Mouse (Mus musculus) MEL (cell line): ENCODE data around the gene Nudt17. TPM values are rescaled to one million over a fixed set of nuclear protein-coding genes. Genes with fewer than 3 reads are reported as not detected.

ENCODE experiments used
- DNase-seq: peaks from one replicate; pipeline ENCODE4 v3.0.0; 2011; ENCODE audit warnings: low read depth, low spot score
- H3K27ac ChIP-seq: 2 replicates; pipeline ENCODE4 v1.5.1; 2012; ENCODE audit warnings: low read depth, mild to moderate bottlenecking, control low read depth, low read length, moderate library complexity; ENCODE audit not compliant: control insufficient read depth
- H3K27me3 ChIP-seq, 2 experiments: fragments of 150-350 bp in 1 of 2; sonication (generic) in 1 of 2; 2 replicates each; pipeline ENCODE4 v1.6.1; 2012; ENCODE audit warnings: low read length in 2 of 2, mild to moderate bottlenecking in 2 of 2, improper control_type of control experiment in 1 of 2, moderate library complexity in 1 of 2; ENCODE audit not compliant: insufficient read depth in 2 of 2, control insufficient read depth in 1 of 2
- H3K36me3 ChIP-seq, 2 experiments: 2 replicates each; pipeline ENCODE4 v1.6.1; 2012 to 2014; ENCODE audit warnings: low read length in 2 of 2, improper control_type of control experiment in 1 of 2, inconsistent platforms in 1 of 2, mild to moderate bottlenecking in 1 of 2; ENCODE audit not compliant: insufficient read depth in 2 of 2, control insufficient read depth in 1 of 2
- H3K4me1 ChIP-seq, 2 experiments: fragments of 150-350 bp in 1 of 2; sonication (generic) in 1 of 2; 2 replicates each; pipeline ENCODE4 v1.6.1; 2012; ENCODE audit warnings: low read length in 2 of 2, improper control_type of control experiment in 1 of 2, mild to moderate bottlenecking in 1 of 2; ENCODE audit not compliant: insufficient read depth in 2 of 2, control insufficient read depth in 1 of 2
- H3K4me3 ChIP-seq, 2 experiments: fragments of 150-350 bp in 1 of 2; sonication (generic) in 1 of 2; 2 replicates each; pipeline ENCODE4 v1.5.1; 2012; ENCODE audit warnings: low read depth in 2 of 2, low read length in 2 of 2, mild to moderate bottlenecking in 2 of 2, moderate library complexity in 2 of 2, control low read depth in 1 of 2, improper control_type of control experiment in 1 of 2; ENCODE audit not compliant: control insufficient read depth in 1 of 2, insufficient read depth in 1 of 2
- H3K79me2 ChIP-seq: 2 replicates; pipeline ENCODE4 v1.6.1; 2012; ENCODE audit warnings: mild to moderate bottlenecking, low read length, moderate library complexity; ENCODE audit not compliant: control insufficient read depth, poor library complexity, insufficient read depth
- H3K9ac ChIP-seq: 2 replicates; pipeline ENCODE4 v1.6.1; 2012; ENCODE audit warnings: low read depth, mild to moderate bottlenecking, control low read depth, low read length, moderate library complexity; ENCODE audit not compliant: control insufficient read depth, poor library complexity, severe bottlenecking
- H3K9me3 ChIP-seq: fragments of 150-350 bp; sonication (generic); replicated peaks from 2 replicates; pipeline ENCODE4 v1.6.1; 2012; ENCODE audit warnings: mild to moderate bottlenecking, low read length, improper control_type of control experiment, moderate library complexity; ENCODE audit not compliant: insufficient read depth
- E2F4 ChIP-seq: IDR thresholded peaks from 2 replicates; pipeline ENCODE4 v1.6.1; 2011; ENCODE audit warnings: low read depth, low read length, improper control_type of control experiment, borderline replicate concordance
- MAFK ChIP-seq: IDR thresholded peaks from 2 replicates; pipeline ENCODE4 v1.6.1; 2011; ENCODE audit warnings: low read depth, mild to moderate bottlenecking, low read length, improper control_type of control experiment, borderline replicate concordance
- MAX ChIP-seq: IDR thresholded peaks from 2 replicates; pipeline ENCODE4 v1.6.1; 2011; ENCODE audit warnings: low read length, improper control_type of control experiment
- MEF2A ChIP-seq: IDR thresholded peaks from 2 replicates; pipeline ENCODE4 v1.6.1; 2014; ENCODE audit warnings: low read depth, mild to moderate bottlenecking, inconsistent platforms, low read length, improper control_type of control experiment; ENCODE audit not compliant: poor library complexity, insufficient replicate concordance, severe bottlenecking; ENCODE audit errors: extremely low read depth
- MXI1 ChIP-seq: IDR thresholded peaks from 2 replicates; pipeline ENCODE4 v1.6.1; 2011; ENCODE audit warnings: mild to moderate bottlenecking, low read depth, low read length, improper control_type of control experiment
- MYC ChIP-seq: IDR thresholded peaks from 2 replicates; pipeline ENCODE4 v1.6.1; 2011; ENCODE audit warnings: low read depth, mild to moderate bottlenecking, low read length, improper control_type of control experiment, moderate library complexity
- POLR2AphosphoS2 ChIP-seq: IDR thresholded peaks from 2 replicates; pipeline ENCODE4 v1.6.1; 2011; ENCODE audit warnings: low read length, improper control_type of control experiment
- POLR2AphosphoS5 ChIP-seq: IDR thresholded peaks from 2 replicates; pipeline ENCODE4 v1.6.1; 2012; ENCODE audit warnings: low read depth, borderline replicate concordance, mild to moderate bottlenecking, inconsistent platforms, low read length, moderate library complexity, mixed read lengths
- RCOR1 ChIP-seq: IDR thresholded peaks from 2 replicates; pipeline ENCODE4 v1.6.1; 2012; ENCODE audit warnings: low read depth, mild to moderate bottlenecking, inconsistent platforms, low read length, improper control_type of control experiment
- USF2 ChIP-seq, 2 experiments: IDR thresholded peaks; 2 replicates each; pipeline ENCODE4 v1.6.1; 2011 to 2012; ENCODE audit warnings: improper control_type of control experiment in 2 of 2, low read length in 2 of 2, borderline replicate concordance in 1 of 2, inconsistent platforms in 1 of 2, low read depth in 1 of 2, mild to moderate bottlenecking in 1 of 2; ENCODE audit not compliant: insufficient read depth in 1 of 2
- ZMIZ1 ChIP-seq: IDR thresholded peaks from 2 replicates; pipeline ENCODE4 v1.6.1; 2012; ENCODE audit warnings: low read depth, mild to moderate bottlenecking, inconsistent platforms, low read length, improper control_type of control experiment, moderate library complexity
- ZNF384 ChIP-seq: IDR thresholded peaks from 2 replicates; pipeline ENCODE4 v1.6.1; 2012; ENCODE audit warnings: low read depth, mild to moderate bottlenecking, inconsistent platforms, low read length, improper control_type of control experiment
- polyA plus RNA-seq, 2 experiments: library from polyadenylated mRNA; stranded (reverse) in 1 of 2; unstranded in 1 of 2; fragments of >175 nt in 1 of 2; fragments of >200 nt in 1 of 2; gene quantifications; 2 replicates each; pipeline versions ENCODE4 v1.2.1 to v1.2.4; 2012; ENCODE audit warnings: low replicate concordance in 2 of 2, low read depth in 1 of 2; ENCODE audit not compliant: insufficient read length in 2 of 2, insufficient read depth in 1 of 2, missing spikeins in 1 of 2
- total RNA-seq: library from RNA; depleted of rRNA; stranded (reverse); fragments of 300-350 nt; gene quantifications from 2 replicates; pipeline ENCODE4 v1.2.3, GENCODE M21; 2012; rRNA removed

Nudt17 gene
- total and polyA plus RNA-seq, 3 experiments, result 2.7 to 6.5 TPM; not detected in 1

GRCm38 (mm10) chr3:96662731-96663316, 45.5 kb downstream of the Nudt17 start:
- Histone ChIP-seq H3K27ac (no peak overlapping the region), H3K4me1 (peaks cover 0 to 14% of the 10 kb centered on the region in 2 experiments; a peak in 2 of 4 replicates), H3K79me2 (no peaks in the 10 kb centered on the region), H3K9ac (no peak overlapping the region), H3K36me3 (no peaks in the 10 kb centered on the region), H3K9me3 (no peaks in the 10 kb centered on the region), H3K4me3 (no peak overlapping the region), H3K27me3 (no peaks in the 10 kb centered on the region)
- DNase-seq, result no peak
- no peak for TF ChIP-seq ZMIZ1
- no peak for TF ChIP-seq POLR2AphosphoS5
- TF ChIP-seq USF2 (IDR thresholded peaks at IDR 0.05; ENCODE audit: borderline replicate concordance in 1 of 2, insufficient read depth in 1 of 2, low read depth in 1 of 2, low read length in 2 of 2), result no peak
- no peak for TF ChIP-seq POLR2AphosphoS2
- no peak for TF ChIP-seq MEF2A
- TF ChIP-seq RCOR1, result no peak
- TF ChIP-seq ZNF384, result no peak
- TF ChIP-seq MXI1, result no peak
- no peak for TF ChIP-seq MAX
- TF ChIP-seq E2F4, result no peak

- no peaks in the 10 kb centered on the region for H3K27me3 ChIP-seq
- DNase-seq, result peak; percentile 81
- H3K9ac ChIP-seq, result no peak overlapping the region
- TF ChIP-seq MAFK (no peak), MAX (0 out of 2 replicates have a peak, but pooled peaks have one; percentile 29), MYC (peak; percentile 41; the same call in 1 of the 2 replicates)
- no peaks in the 10 kb centered on the region for H3K36me3 ChIP-seq
- no peaks in the 10 kb centered on the region for H3K79me2 ChIP-seq
- H3K27ac ChIP-seq, result peak overlapping the region; percentile 5; the same call in 1 of the 2 replicates
- peaks cover 0 to 14% of the 10 kb centered on the region in 2 experiments; a peak in 2 of 4 replicates for H3K4me1 ChIP-seq
- H3K4me3 ChIP-seq, result no peak overlapping the region
- H3K9me3 ChIP-seq, result no peaks in the 10 kb centered on the region
These were observed 47.5 kb downstream of the Nudt17 start for GRCm38 (mm10) chr3:96660901-96661300.

Other genes starting within 250 kb of the Nudt17 start
- not detected in 2 replicates for gene Hfe2, start 183.4 kb downstream of the Nudt17 start, total RNA-seq
- gene Hfe2, start 183.4 kb downstream of the Nudt17 start, polyA plus RNA-seq, result not detected
- gene Txnip, start 150.6 kb downstream of the Nudt17 start, total RNA-seq, result 183 and 191 TPM in 2 replicates
- gene Txnip, start 150.6 kb downstream of the Nudt17 start, polyA plus RNA-seq, result 1,000 to 10,000 TPM in 1 of 2 experiments, 100 to 1,000 TPM in 1; 237 to 1,680 TPM
- gene Gm16253, start 131.6 kb downstream of the Nudt17 start, total RNA-seq, result not detected in 2 replicates
- 1 to 10 TPM in 1 of 2 experiments, not detected in 1; 1.4 TPM for gene Gm16253, start 131.6 kb downstream of the Nudt17 start, polyA plus RNA-seq
- gene Polr3gl, start 114.4 kb downstream of the Nudt17 start, total RNA-seq, result 26.4 and 31.1 TPM in 2 replicates
- 10 to 100 TPM in 1 of 2 experiments, not detected in 1; 39.8 TPM for gene Polr3gl, start 114.4 kb downstream of the Nudt17 start, polyA plus RNA-seq
- gene Ankrd34a, start 111.9 kb downstream of the Nudt17 start, total RNA-seq, result 0.15 and 0.16 TPM in 2 replicates
- under 1 TPM in 1 of 2 experiments, not detected in 1; 0.78 TPM for gene Ankrd34a, start 111.9 kb downstream of the Nudt17 start, polyA plus RNA-seq
- 5.4 and 6.1 TPM in 2 replicates for gene Lix1l, start 107.4 kb downstream of the Nudt17 start, total RNA-seq
- gene Lix1l, start 107.4 kb downstream of the Nudt17 start, polyA plus RNA-seq, result 10 to 100 TPM in 1 of 2 experiments, not detected in 1; 17.0 TPM
- 214 and 231 TPM in 2 replicates for gene Rbm8a, start 78.6 kb downstream of the Nudt17 start, total RNA-seq
- 100 to 1,000 TPM in 1 of 2 experiments, not detected in 1; 363 TPM for gene Rbm8a, start 78.6 kb downstream of the Nudt17 start, polyA plus RNA-seq
- gene Pex11b, start 73.2 kb downstream of the Nudt17 start, total RNA-seq, result 33.8 and 38.2 TPM in 2 replicates
- gene Pex11b, start 73.2 kb downstream of the Nudt17 start, polyA plus RNA-seq, result 10 to 100 TPM in 1 of 2 experiments, not detected in 1; 82.8 TPM
- 0.16 and 0.19 TPM in 2 replicates for gene Gm42957, start 73.1 kb downstream of the Nudt17 start, total RNA-seq
- gene Gm42957, start 73.1 kb downstream of the Nudt17 start, polyA plus RNA-seq, result under 1 TPM in 1 of 2 experiments, not detected in 1; 0.06 TPM
- gene Itga10, start 63.0 kb downstream of the Nudt17 start, total RNA-seq, result 0.65 and 1.0 TPM in 2 replicates
- gene Itga10, start 63.0 kb downstream of the Nudt17 start, polyA plus RNA-seq, result 1 to 10 TPM in 1 of 2 experiments, not detected in 1; 2.9 TPM
- gene Ankrd35, start 38.4 kb downstream of the Nudt17 start, total RNA-seq, result 0.46 and 0.62 TPM in 2 replicates
- under 1 TPM in 1 of 2 experiments, not detected in 1; 0.77 TPM for gene Ankrd35, start 38.4 kb downstream of the Nudt17 start, polyA plus RNA-seq
- gene Pias3, start 12.2 kb downstream of the Nudt17 start, total RNA-seq, result 5.9 and 6.0 TPM in 2 replicates
- gene Pias3, start 12.2 kb downstream of the Nudt17 start, polyA plus RNA-seq, result 10 to 100 TPM in 1 of 2 experiments, not detected in 1; 26.8 TPM
- 48.3 and 53.1 TPM in 2 replicates for gene Polr3c, start 19.1 kb upstream of the Nudt17 start, total RNA-seq
- gene Polr3c, start 19.1 kb upstream of the Nudt17 start, polyA plus RNA-seq, result 100 to 1,000 TPM; 122 to 224 TPM
- gene Rnf115, start 19.1 kb upstream of the Nudt17 start, total RNA-seq, result 43.2 and 52.2 TPM in 2 replicates
- 10 to 100 TPM; 66.1 to 71.8 TPM for gene Rnf115, start 19.1 kb upstream of the Nudt17 start, polyA plus RNA-seq
- gene Pdzk1, start 120.7 kb upstream of the Nudt17 start, total RNA-seq, result 0.20 and 0.27 TPM in 2 replicates
- under 1 TPM in 1 of 2 experiments, not detected in 1; 0.18 TPM for gene Pdzk1, start 120.7 kb upstream of the Nudt17 start, polyA plus RNA-seq
- gene Cd160, start 120.8 kb upstream of the Nudt17 start, total RNA-seq, result 0.04 TPM in 1 of 2 replicates, not detected in the other
- under 1 TPM in 1 of 2 experiments, not detected in 1; 0.32 TPM for gene Cd160, start 120.8 kb upstream of the Nudt17 start, polyA plus RNA-seq
- 0.07 and 0.08 TPM in 2 replicates for gene Gja5, start 196.1 kb upstream of the Nudt17 start, total RNA-seq
- under 1 TPM in 1 of 2 experiments, not detected in 1; 0.03 TPM for gene Gja5, start 196.1 kb upstream of the Nudt17 start, polyA plus RNA-seq
- gene Gpr89, start 196.8 kb upstream of the Nudt17 start, total RNA-seq, result 56.7 and 69.9 TPM in 2 replicates
- gene Gpr89, start 196.8 kb upstream of the Nudt17 start, polyA plus RNA-seq, result 10 to 100 TPM in 1 of 2 experiments, not detected in 1; 56.7 TPM
- 0.04 TPM in 1 of 2 replicates, not detected in the other for gene Gja8, start 217.5 kb upstream of the Nudt17 start, total RNA-seq
- gene Gja8, start 217.5 kb upstream of the Nudt17 start, polyA plus RNA-seq, result under 1 TPM in 1 of 2 experiments, not detected in 1; 0.04 TPM